Mouse (Mus musculus) frontal cortex, adult 2 months (tissue): ENCODE data around the gene Zfp558. TPM values are rescaled to one million over a fixed set of nuclear protein-coding genes. Genes with fewer than 3 reads are reported as not detected.
"Not testable (repeated sequence)": the region's sequence is repeated elsewhere in the genome, so short reads cannot be mapped to it uniquely, and the experiment has no call there.

Experiments used
- DNase-seq, 2 experiments: peaks; one replicate each; pipeline ENCODE4 v3.0.0; 2022; ENCODE audit warnings: low spot score in 1 of 2; ENCODE audit errors: extremely low spot score in 1 of 2
- polyA plus RNA-seq: library from polyadenylated mRNA; depleted of rRNA; stranded (reverse); fragments of >200 nt; gene quantifications from 2 replicates; pipeline ENCODE4 v1.2.3, GENCODE M21; 2012; rRNA removed

Gene Zfp558
- polyA plus RNA-seq = 1.8 and 2.6 TPM in 2 replicates

- DNase-seq = no peak
These were observed at the start of gene Zfp558, which contains the start of gene Mbd3l1 for GRCm38 (mm10) chr9:18478168-18478567. Gene Zfp558, minus strand, starts transcription at chr9:18478268. Gene Mbd3l1, plus strand, starts transcription at chr9:18478359.

- peak in 1 of 2 experiments; percentile 25 for DNase-seq
These were observed 30.0 kb upstream of the Zfp558 start for GRCm38 (mm10) chr9:18508098-18508497.

- peak; percentile 11 to 72 for DNase-seq
These were observed 4.5 kb downstream of the Zfp558 start for GRCm38 (mm10) chr9:18473324-18474128.

GRCm38 (mm10) chr9:18468005-18468404 is 10.1 kb downstream of the Zfp558 start:
- no peak for DNase-seq

GRCm38 (mm10) chr9:18467350-18467749 is 10.7 kb downstream of the Zfp558 start:
- DNase-seq = no peak

GRCm38 (mm10) chr9:18456520-18456919 is 21.5 kb downstream of the Zfp558 start:
- DNase-seq = no peak

GRCm38 (mm10) chr9:18431687-18432086 is 46.4 kb downstream of the Zfp558 start:
- peak in 1 of 2 experiments; percentile 0 for DNase-seq

GRCm38 (mm10) chr9:18430354-18430753 is 47.7 kb downstream of the Zfp558 start, which contains the start of gene Mbd3l2:
Gene Mbd3l2, plus strand, starts transcription at chr9:18430654.
- DNase-seq = no peak

- not testable (repeated sequence) for DNase-seq
These were observed 65.7 kb downstream of the Zfp558 start for GRCm38 (mm10) chr9:18412371-18412770.

Other genes starting within 250 kb of the Zfp558 start
- gene Chordc1, start 186.1 kb downstream of the Zfp558 start, polyA plus RNA-seq = 38.2 and 46.0 TPM in 2 replicates
- 0.88 TPM in 2 replicates for gene Naalad2, start 75.3 kb downstream of the Zfp558 start, polyA plus RNA-seq
- gene Ubtfl1, start 73.8 kb downstream of the Zfp558 start, polyA plus RNA-seq = not detected in 2 replicates
- gene Mbd3l2, start 47.6 kb downstream of the Zfp558 start, polyA plus RNA-seq = not detected in 2 replicates
- not detected in 2 replicates for gene Mbd3l1, start 91 bp upstream of the Zfp558 start, polyA plus RNA-seq
- gene Muc16, start 196.3 kb upstream of the Zfp558 start, polyA plus RNA-seq = 0.36 TPM in 1 of 2 replicates, not detected in the other